Mouse (Mus musculus): Measurements from ENCODE around the gene Eaf1. TPM values are rescaled to one million over a fixed set of nuclear protein-coding genes. Genes with fewer than 3 reads are reported as not detected.

Eaf1 gene
- polyA plus RNA-seq, 1 experiment from 2014 or later: 8.9 TPM

GRCm38 (mm10) chr14:31525040-31525810 is 31.0 kb downstream of the Eaf1 start:
- no peaks in the 10 kb centered on the region for H3K4me1 ChIP-seq (ENCODE audit: control insufficient read depth, insufficient read depth, low read length)
- H3K27ac ChIP-seq (ENCODE audit: low read depth, low read length): no peak overlapping the region
- no peak overlapping the region for H3K4me3 ChIP-seq (ENCODE audit: low read depth, low read length)
- no peaks in the 10 kb centered on the region for H3K27me3 ChIP-seq (ENCODE audit: control insufficient read depth, insufficient read depth, low read length)
- H3K4me2 ChIP-seq (ENCODE audit: low read depth, low read length): no peak overlapping the region
- no peaks in the 10 kb centered on the region for H3K36me3 ChIP-seq (ENCODE audit: control insufficient read depth, insufficient read depth, low read length)
- 76% methylated on average over 7 of the region's 7 CpGs for WGBS
- no peak overlapping the region for H3K9ac ChIP-seq (replicated peaks; ENCODE audit: low read depth, low read length)
- no peaks in the 10 kb centered on the region for H3K9me3 ChIP-seq (ENCODE audit: control insufficient read depth, low read length)
- ATAC-seq (ENCODE audit: low read depth): no peak

- no peaks in the 10 kb centered on the region for H3K36me3 ChIP-seq (ENCODE audit: control insufficient read depth, insufficient read depth, low read length)
- WGBS: 93% methylated on average over 4 of the region's 4 CpGs
- no peaks in the 10 kb centered on the region for H3K9me3 ChIP-seq (ENCODE audit: control insufficient read depth, low read length)
- no peaks in the 10 kb centered on the region for H3K27me3 ChIP-seq (ENCODE audit: control insufficient read depth, insufficient read depth, low read length)
- no peak overlapping the region for H3K27ac ChIP-seq (ENCODE audit: low read depth, low read length)
- no peak for ATAC-seq (ENCODE audit: low read depth)
- H3K9ac ChIP-seq (replicated peaks; ENCODE audit: low read depth, low read length): no peak overlapping the region
- no peak overlapping the region for H3K4me3 ChIP-seq (ENCODE audit: low read depth, low read length)
- H3K4me1 ChIP-seq (ENCODE audit: control insufficient read depth, insufficient read depth, low read length): no peaks in the 10 kb centered on the region
- no peak overlapping the region for H3K4me2 ChIP-seq (ENCODE audit: low read depth, low read length)
These were observed 36.6 kb downstream of the Eaf1 start for GRCm38 (mm10) chr14:31530847-31531246.

DNA sequence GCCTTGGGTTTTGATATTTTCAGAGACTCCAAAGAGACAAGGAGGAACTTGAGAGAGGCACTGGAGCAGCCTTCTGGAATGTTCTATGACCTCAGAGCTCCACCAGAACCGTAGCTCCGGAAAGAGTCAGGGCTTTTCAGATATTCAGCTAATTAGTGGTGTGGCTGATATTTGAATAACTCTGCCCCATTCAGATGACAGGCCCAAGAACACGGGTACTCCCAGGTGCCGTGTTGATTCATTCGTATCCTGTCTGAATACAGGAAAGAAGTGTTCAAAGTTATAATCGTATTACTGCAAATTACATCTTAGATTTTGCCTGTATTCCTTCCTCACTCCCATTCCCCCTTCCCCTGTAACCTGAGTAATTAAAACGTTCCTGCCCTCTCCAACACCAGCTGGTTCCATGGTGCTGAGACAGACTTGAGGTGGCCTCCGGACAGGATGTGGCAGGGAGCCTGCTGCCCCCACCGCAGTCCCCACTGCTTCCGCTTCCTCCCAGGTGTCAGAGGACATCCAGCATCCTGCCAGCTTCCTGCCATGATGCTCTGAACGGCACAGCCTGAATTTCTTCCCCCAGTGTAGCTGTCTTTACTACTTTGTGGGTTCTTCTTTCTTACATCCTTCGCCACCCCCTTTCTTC is 37.4 kb downstream of the Eaf1 start:
- no peak overlapping the region for H3K4me2 ChIP-seq (ENCODE audit: low read depth, low read length)
- WGBS: 79% methylated on average over 12 of the region's 12 CpGs
- no peaks in the 10 kb centered on the region for H3K36me3 ChIP-seq (ENCODE audit: control insufficient read depth, insufficient read depth, low read length)
- no peak overlapping the region for H3K9ac ChIP-seq (replicated peaks; ENCODE audit: low read depth, low read length)
- no peaks in the 10 kb centered on the region for H3K27me3 ChIP-seq (ENCODE audit: control insufficient read depth, insufficient read depth, low read length)
- no peak overlapping the region for H3K4me3 ChIP-seq (ENCODE audit: low read depth, low read length)
- H3K27ac ChIP-seq (ENCODE audit: low read depth, low read length): no peak overlapping the region
- no peaks in the 10 kb centered on the region for H3K9me3 ChIP-seq (ENCODE audit: control insufficient read depth, low read length)
- H3K4me1 ChIP-seq (ENCODE audit: control insufficient read depth, insufficient read depth, low read length): no peaks in the 10 kb centered on the region
- no peak for ATAC-seq (ENCODE audit: low read depth)

GRCm38 (mm10) chr14:31532656-31533055 is 38.5 kb downstream of the Eaf1 start:
- no peak for ATAC-seq (ENCODE audit: low read depth)

DNA sequence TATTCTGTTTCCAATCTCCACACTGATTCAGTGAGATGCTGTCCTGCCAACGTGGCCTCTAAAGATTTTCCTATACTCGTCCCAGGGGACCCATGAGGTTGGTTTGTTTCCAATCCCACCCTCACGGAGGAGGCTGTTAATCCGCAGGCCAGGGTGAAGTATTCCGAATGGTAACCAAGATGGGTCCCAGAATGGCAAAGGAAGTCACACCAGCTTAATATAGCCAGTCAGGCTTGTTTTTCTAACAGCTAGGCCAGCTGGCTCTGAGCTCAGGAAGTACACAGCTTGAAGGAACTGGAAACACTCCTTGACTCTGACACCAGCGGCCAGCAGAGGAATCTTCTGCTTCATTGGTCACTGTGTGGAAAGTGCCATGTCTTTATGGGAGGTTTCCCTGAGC is 43.1 kb downstream of the Eaf1 start:
- no peaks in the 10 kb centered on the region for H3K27me3 ChIP-seq (ENCODE audit: control insufficient read depth, insufficient read depth, low read length)
- no peaks in the 10 kb centered on the region for H3K36me3 ChIP-seq (ENCODE audit: control insufficient read depth, insufficient read depth, low read length)
- ATAC-seq (ENCODE audit: low read depth): no peak

More at GRCm38 (mm10) chr14:31532656-31533055, 38.5 kb downstream of the Eaf1 start:
- 69% methylated on average over 3 of the region's 3 CpGs for WGBS
- Histone ChIP-seq H3K27me3 (ENCODE audit: control insufficient read depth, insufficient read depth, low read length) (no peaks in the 10 kb centered on the region), H3K36me3 (ENCODE audit: control insufficient read depth, insufficient read depth, low read length) (no peaks in the 10 kb centered on the region), H3K4me3 (ENCODE audit: low read depth, low read length) (no peak overlapping the region), H3K4me1 (ENCODE audit: control insufficient read depth, insufficient read depth, low read length) (no peaks in the 10 kb centered on the region), H3K9ac (replicated peaks; ENCODE audit: low read depth, low read length) (no peak overlapping the region), H3K4me2 (ENCODE audit: low read depth, low read length) (no peak overlapping the region), H3K9me3 (ENCODE audit: control insufficient read depth, low read length) (no peaks in the 10 kb centered on the region), H3K27ac (ENCODE audit: low read depth, low read length) (no peak overlapping the region)

GRCm38 (mm10) chr14:31543885-31544442 is 49.8 kb downstream of the Eaf1 start:
- Histone ChIP-seq H3K27me3 (ENCODE audit: control insufficient read depth, insufficient read depth, low read length) (no peaks in the 10 kb centered on the region), H3K9ac (replicated peaks; ENCODE audit: low read depth, low read length) (no peak overlapping the region), H3K36me3 (ENCODE audit: control insufficient read depth, insufficient read depth, low read length) (no peaks in the 10 kb centered on the region), H3K4me1 (ENCODE audit: control insufficient read depth, insufficient read depth, low read length) (no peaks in the 10 kb centered on the region), H3K4me2 (ENCODE audit: low read depth, low read length) (no peak overlapping the region), H3K4me3 (ENCODE audit: low read depth, low read length) (no peak overlapping the region), H3K27ac (ENCODE audit: low read depth, low read length) (no peak overlapping the region), H3K9me3 (ENCODE audit: control insufficient read depth, low read length) (no peaks in the 10 kb centered on the region)
- ATAC-seq (ENCODE audit: low read depth): no peak
- 91% methylated on average over 11 of the region's 11 CpGs for WGBS

More for the DNA sequence above, 43.1 kb downstream of the Eaf1 start:
- no peak overlapping the region for H3K4me3 ChIP-seq (ENCODE audit: low read depth, low read length)
- no peaks in the 10 kb centered on the region for H3K4me1 ChIP-seq (ENCODE audit: control insufficient read depth, insufficient read depth, low read length)
- H3K9me3 ChIP-seq (ENCODE audit: control insufficient read depth, low read length): no peaks in the 10 kb centered on the region
- no peak overlapping the region for H3K4me2 ChIP-seq (ENCODE audit: low read depth, low read length)
- 69% methylated on average over 6 of the region's 6 CpGs for WGBS
- no peak overlapping the region for H3K27ac ChIP-seq (ENCODE audit: low read depth, low read length)
- H3K9ac ChIP-seq (replicated peaks; ENCODE audit: low read depth, low read length): no peak overlapping the region

- H3K4me2 ChIP-seq (ENCODE audit: low read depth, low read length): no peak overlapping the region
- H3K36me3 ChIP-seq (ENCODE audit: control insufficient read depth, insufficient read depth, low read length): no peaks in the 10 kb centered on the region
- H3K9ac ChIP-seq (replicated peaks; ENCODE audit: low read depth, low read length): no peak overlapping the region
- H3K4me3 ChIP-seq (ENCODE audit: low read depth, low read length): no peak overlapping the region
- no peaks in the 10 kb centered on the region for H3K27me3 ChIP-seq (ENCODE audit: control insufficient read depth, insufficient read depth, low read length)
- ATAC-seq (ENCODE audit: low read depth): no peak
- H3K9me3 ChIP-seq (ENCODE audit: control insufficient read depth, low read length): no peaks in the 10 kb centered on the region
- 94% methylated on average over 7 of the region's 7 CpGs for WGBS
- H3K4me1 ChIP-seq (ENCODE audit: control insufficient read depth, insufficient read depth, low read length): no peaks in the 10 kb centered on the region
- no peak overlapping the region for H3K27ac ChIP-seq (ENCODE audit: low read depth, low read length)
These were observed 60.8 kb downstream of the Eaf1 start for GRCm38 (mm10) chr14:31555021-31555420.

DNA sequence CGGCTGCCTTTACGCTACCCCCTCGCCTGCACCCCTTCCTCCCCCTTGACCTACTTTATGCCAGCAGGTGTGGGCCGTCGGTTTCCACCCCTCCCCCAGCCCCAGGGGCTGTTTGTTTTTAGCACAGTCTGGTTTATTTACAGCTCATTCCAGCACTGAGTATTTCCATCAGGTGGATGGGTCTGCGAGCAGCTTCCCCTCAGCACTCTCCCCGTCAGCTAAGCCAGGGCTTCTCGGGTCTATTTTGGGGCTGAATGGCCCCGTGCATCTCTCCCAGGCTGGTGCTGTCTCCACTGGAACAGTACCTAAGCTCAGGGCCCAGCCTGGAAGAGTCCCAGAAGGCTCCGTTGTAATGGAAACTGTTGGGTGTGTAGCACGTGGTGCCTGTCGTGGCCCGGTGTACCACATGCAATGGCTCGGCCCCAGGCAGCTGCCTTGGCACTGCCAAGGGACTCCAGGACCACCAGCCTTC is 61.8 kb downstream of the Eaf1 start:
- H3K27me3 ChIP-seq (ENCODE audit: control insufficient read depth, insufficient read depth, low read length): no peaks in the 10 kb centered on the region
- H3K4me1 ChIP-seq (ENCODE audit: control insufficient read depth, insufficient read depth, low read length): no peaks in the 10 kb centered on the region
- H3K36me3 ChIP-seq (ENCODE audit: control insufficient read depth, insufficient read depth, low read length): no peaks in the 10 kb centered on the region
- no peaks in the 10 kb centered on the region for H3K9me3 ChIP-seq (ENCODE audit: control insufficient read depth, low read length)
- no peak overlapping the region for H3K9ac ChIP-seq (replicated peaks; ENCODE audit: low read depth, low read length)
- H3K27ac ChIP-seq (ENCODE audit: low read depth, low read length): no peak overlapping the region
- no peak for ATAC-seq (ENCODE audit: low read depth)
- H3K4me3 ChIP-seq (ENCODE audit: low read depth, low read length): no peak overlapping the region
- H3K4me2 ChIP-seq (ENCODE audit: low read depth, low read length): no peak overlapping the region
- WGBS: 60% methylated on average over 14 of the region's 14 CpGs
